Mouse (Mus musculus) CH12F3 (cell line): ENCODE results near the gene Cdk12.

Experiments
- in situ Hi-C: fragments of 300-500 bp; cut with MboI; formaldehyde crosslinking; loops from 2 replicates; pipeline ENCODE4 v1.14.3; 2020; ENCODE audit warnings: low sequenced_read_pairs

Gene Cdk12

DNA sequence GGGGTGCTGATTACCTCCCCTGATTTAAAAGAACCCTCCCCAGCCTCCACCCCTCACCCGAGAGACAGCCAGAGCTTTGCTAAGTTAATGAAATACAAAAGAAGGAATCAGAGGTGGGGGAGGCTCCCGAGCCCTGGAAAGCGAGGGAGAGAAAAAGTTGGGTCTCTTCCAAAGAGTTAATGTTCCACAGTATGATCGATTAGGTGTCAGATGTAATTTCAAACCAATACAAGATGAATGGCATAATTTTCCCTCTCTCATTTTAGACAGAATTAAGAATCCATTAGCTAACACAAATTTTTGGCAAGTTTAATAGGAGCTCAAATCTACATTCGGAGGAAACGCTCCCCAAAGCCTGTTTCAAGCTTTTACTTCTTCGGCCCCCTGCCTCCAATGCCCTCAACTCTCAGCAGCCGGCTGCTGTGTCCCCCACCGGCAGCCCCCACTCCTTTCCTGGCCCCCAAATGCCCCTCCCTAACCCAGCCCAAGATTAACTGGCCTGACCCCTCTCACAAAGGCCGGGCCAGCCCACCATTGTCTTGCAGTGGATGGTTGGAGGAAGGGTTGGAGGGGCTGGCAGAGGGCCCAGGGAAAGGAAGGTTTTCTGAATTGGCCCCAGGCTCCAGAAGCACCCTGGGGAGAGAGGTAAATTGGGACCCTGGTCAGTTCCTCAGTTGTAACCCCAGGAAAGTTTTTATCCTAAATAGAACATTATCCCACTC lies 95.8 kb downstream of the Cdk12 start:
- in situ Hi-C loops = no loop called here

DNA sequence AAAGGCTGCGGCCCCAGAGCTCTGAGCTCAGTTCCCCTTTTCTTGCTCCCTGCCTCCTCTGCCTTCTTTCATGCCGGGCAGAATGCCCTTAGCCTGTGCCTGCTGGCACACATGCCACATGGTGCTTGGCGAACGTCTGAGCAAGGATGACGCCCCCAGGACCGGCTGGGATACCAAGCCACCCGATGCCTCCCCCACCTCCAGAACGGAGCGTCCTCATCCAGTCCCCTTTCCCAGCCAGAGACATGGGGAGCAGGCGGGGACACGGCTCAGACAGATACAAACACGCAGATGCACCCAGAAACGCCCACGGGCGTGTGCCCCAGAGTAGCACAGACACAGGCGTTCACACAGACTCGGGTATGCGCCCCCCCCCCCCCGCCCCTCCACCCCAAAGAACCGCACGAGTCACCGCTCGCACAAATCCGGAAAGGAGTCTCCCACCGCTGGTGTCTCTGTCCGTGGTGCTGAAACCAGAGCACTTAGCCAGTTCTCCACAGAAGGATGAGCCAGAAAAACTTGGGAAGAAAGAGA lies 111.0 kb downstream of the Cdk12 start:
- in situ Hi-C loops = no loop called here

DNA sequence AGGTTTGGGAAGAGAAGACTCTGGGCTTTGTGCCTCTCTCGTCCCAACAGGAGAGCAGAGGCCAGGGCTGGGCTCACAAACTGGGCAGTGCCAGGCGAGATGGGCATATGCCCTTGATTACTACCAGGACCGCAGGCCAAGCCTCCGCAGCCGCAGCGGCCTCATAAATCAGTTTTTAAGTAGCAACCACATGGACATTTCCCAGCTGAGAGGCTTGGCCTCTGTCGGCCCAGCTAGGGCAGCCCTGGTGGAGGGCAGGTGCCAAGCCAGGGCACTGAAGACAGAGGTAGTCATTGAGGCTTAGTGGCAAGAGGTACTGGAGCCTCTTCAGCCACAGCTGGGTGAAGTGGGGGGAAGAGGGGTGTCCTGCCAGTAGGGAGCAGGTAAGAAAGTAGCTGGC lies 114.6 kb downstream of the Cdk12 start:
- in situ Hi-C loops = no loop called here

GRCm38 (mm10) chr11:98318421-98319116 lies 115.7 kb downstream of the Cdk12 start:
- in situ Hi-C loops = no loop called here

DNA sequence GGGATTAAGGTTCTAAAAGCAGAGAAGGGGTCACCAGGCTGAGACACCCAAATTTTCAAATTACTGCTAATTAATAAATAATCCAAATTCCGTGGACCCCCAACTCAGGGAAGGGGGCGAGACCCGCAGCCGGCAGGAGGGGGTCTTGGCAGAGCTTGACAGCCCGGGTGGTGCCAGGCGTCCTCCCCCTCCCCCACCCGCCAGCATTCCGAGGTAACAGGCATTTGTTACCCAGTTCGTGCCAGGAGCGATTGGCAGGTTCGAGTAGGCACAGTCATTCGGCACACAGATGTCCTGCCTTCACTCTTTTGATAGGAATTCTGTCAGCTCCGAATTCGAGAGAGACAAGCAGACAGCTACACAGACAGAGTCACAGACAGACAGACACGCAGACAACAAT lies 116.3 kb downstream of the Cdk12 start:
- in situ Hi-C loops = no loop called here

GRCm38 (mm10) chr11:98319544-98319943 lies 116.7 kb downstream of the Cdk12 start:
- in situ Hi-C loops = no loop called here

DNA sequence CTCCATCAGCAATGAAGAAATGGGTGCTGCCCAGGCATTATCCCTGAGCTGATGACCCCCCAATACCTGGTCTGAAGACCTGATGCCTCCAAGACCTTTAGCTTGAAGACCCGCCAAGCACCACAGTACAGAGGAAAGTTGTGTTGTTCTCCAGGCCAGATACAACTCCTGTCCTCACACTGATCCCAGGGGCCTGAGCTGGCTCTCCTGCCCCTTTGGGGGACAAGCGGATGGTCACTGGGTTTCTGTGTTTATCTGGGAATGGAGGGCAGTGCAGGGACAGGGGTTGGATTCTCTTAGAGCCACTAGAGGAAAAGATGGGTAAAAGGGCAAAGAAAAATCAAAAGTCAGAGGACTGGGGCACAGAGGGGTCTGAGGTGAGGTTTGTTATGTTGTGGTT lies 117.1 kb downstream of the Cdk12 start:
- in situ Hi-C loops = no loop called here

DNA sequence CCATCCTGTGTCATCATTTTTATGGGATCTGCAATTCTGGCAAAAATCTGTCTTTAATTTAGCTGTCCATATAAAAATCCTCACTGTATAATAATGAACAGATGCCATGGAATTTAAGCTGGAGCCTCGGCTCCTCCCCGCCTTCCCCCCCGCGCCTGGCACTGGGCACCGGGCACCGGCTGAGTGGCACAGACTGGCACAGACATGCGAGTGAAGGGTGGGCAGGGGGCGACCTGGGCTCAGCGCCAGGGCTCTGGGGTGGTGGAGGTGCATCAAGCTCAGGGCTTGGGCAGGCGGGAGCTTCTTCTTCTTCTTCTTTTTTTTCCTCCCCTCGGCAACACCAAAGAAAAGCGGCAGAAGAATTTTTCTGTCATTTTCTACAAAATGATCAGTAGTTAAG lies 117.5 kb downstream of the Cdk12 start:
- in situ Hi-C loops = no loop called here

GRCm38 (mm10) chr11:98320806-98321676 lies 118.2 kb downstream of the Cdk12 start:
- in situ Hi-C loops = no loop called here

DNA sequence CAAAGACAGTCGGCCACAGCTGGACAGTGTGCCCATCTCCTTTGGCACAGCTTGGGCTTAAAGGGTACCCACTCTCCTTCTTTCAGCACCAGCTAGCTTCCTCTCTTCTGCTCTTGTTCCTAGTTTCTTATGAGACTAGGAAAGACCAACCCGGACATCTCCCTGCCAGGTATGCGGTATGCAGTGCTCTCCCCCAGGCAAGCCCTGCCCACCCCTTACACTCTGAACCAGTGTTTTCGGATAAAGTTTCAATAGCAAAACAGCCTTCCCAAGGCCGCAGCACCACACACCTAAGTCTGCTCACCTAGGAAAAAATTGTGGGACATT lies 118.8 kb downstream of the Cdk12 start:
- in situ Hi-C loops = no loop called here

- in situ Hi-C loops = no loop called here
Measured at GRCm38 (mm10) chr11:98322159-98322558, 119.3 kb downstream of the Cdk12 start.

GRCm38 (mm10) chr11:98323136-98323866 lies 120.4 kb downstream of the Cdk12 start:
- in situ Hi-C loops = no loop called here

DNA sequence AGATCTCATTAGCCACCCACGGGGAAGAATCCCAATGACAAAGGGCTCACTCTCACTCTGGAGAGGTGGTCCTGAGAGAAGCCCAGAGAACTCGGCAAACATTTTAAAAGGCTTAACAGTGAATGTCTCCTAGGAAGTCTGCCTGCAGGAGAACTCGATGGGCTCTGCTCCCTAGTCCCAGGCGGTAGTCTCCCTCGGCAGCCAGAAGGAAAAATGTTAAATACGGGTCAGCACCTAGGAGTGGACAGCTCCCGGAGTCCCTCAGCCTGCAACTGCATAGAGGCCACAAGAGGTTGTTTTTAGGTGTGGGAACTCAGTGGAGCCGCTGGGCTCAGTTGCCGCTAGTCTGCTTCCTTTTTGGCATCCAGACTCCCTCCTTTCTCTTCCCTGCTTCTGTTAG lies 121.1 kb downstream of the Cdk12 start:
- in situ Hi-C loops = no loop called here

DNA sequence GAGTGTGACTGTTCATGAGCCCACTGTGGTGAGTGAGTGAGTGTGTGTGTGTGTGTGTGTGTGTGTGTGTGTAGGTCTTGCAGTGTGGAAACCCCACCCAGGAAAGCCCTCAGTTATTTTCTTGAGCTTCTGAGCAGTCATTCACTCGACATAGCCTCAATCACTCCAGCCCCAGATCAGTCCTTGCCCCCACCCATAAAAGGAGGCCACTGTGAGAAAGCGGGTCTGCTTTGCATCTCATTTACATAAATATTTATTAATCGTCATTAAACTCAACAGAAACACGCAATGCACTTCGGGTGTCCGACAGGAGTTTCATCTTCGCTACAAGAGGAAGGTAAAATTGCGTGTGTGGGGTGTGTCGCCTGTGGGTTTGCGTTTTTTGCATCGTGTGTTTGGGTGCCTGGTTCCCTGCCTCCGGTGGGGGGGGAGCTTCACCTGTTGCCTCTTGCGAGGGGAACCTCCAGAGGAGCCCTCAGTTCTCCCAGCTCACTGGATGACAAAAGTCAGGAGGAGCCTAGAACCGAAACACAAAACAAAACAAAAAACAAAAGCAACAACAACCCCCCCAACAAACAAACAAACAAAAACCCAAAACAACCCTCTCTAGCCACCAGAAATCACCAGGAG lies 122.4 kb downstream of the Cdk12 start:
- in situ Hi-C loops = no loop called here

GRCm38 (mm10) chr11:98325821-98326218 lies 123.0 kb downstream of the Cdk12 start:
- in situ Hi-C loops = no loop called here

- in situ Hi-C loops = no loop called here
Measured at GRCm38 (mm10) chr11:98326741-98327135, 123.9 kb downstream of the Cdk12 start.

DNA sequence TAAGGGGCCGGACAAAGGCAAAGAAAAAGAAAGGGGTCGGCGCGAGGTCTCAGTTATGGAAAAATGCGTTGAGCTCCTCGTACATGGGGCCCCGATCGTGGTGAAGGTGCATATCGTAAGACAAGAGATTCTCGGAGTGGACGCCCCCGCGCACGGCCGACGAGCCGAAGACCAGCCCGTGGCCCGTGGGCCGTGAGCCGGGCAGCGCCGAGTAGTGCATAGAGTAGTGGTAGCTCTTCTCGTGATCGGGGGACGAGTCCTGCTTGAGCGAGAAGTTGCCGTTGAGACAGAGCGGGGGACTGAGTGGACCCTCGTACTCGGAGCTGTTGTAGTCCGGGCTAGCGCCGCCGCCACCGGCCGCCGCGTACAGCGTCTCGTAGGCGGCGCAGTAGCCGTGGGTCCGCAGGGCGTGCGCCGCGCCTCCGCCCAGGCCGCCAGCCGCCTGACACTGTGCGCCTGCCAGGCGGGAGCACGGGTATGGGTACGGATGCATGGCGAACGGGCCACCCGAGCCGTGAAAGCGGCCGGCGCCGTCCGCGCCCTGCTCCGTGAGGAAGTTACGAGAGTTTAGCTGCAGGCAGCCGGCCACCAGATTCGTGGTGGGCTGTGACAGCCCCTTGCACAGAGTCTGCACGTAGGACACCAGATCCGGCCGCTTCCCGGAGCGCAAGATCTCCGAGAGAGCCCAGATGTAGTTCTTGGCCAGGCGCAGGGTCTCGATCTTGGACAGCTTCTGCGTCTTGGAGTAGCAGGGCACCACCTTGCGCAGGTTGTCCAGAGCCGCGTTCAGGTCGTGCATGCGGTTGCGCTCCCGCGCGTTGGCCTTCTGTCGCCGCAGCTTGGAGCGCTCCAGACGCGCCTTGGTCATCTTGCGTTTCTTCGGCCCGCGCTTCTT lies 124.5 kb downstream of the Cdk12 start:
- in situ Hi-C loops = no loop called here

- in situ Hi-C loops = no loop called here
Measured at GRCm38 (mm10) chr11:98328031-98328370, 125.1 kb downstream of the Cdk12 start.
